Mouse (Mus musculus): Measurements from ENCODE around the gene Adra1d.

Gene Adra1d

DNA sequence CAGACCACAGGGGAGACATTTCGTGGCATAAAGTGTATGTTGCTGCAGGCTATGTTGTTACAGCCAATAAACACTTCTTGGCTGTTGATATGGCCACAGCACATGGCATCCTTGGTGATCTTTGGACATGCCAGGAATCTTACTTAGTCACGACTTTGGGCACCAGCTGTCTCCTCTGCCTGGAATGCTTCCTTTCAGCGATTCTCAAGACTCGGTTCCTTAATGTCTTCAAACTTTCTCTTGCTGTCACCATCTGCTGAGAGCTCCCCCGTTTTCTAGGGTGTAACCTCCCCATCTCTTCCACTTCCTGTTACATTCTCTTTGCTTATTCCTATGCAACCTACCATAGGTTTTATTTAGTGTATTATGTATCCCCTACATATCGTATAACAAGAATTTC lies 22.3 kb downstream of the Adra1d start:
- in situ Hi-C loops (cut with MboI): no loop called here

DNA sequence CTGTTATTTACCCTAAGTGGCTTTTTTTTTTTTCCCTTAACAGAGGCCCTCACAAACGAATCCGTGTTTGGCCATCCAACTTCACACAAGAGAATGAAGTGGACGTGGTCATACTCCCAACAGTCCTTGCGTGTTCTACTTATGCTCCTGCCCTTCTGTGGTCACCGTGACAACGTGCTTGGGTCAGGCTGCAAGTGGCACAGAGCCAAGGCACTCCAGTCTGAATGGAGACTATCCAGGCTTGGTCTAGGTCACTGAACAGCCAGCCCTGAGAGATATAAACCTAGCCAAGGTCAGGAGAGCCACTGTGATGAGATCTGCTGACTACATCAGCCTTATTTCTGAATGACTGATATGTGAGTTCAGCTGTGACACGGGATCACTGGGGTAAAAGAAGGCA lies 23.7 kb downstream of the Adra1d start:
- in situ Hi-C loops (cut with MboI): no loop called here

DNA sequence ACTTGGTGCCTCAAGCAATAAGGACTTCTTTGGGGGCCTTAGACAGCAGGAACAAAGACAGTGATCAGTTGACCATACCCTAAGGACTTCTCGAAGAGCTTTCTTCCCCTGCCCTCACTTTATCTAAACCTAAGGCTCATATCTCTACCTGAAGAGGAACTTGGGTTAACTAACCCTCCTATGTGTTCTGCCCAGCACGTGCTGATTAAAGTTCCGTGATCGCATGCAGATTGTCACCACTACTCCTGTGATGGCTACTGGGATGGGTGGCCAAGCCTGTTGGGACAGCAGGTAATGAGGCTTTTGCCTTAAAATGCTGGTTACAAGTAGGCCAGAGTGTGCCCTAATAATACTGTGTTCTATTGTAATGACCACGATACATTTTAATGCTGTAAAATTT lies 26.9 kb downstream of the Adra1d start:
- in situ Hi-C loops (cut with MboI): no loop called here

DNA sequence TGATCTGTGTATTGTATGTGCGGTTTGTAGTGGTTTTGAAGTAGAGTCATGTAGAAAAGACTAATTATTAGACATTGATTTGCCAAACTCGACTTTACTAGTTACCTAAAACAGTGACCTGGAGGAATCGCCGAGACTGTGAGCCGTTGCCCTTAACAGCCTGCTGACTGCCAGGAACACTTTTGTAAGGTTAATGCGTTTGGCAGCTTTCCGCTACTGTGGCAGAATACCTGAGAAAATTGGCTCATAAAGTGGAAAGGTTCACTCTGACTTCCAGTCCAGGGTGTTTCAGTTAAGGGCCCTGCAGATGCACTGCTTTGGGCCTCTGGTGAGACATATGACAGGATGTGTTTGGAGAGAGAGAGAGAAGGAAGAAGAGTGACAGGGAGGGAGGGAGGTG lies 30.8 kb downstream of the Adra1d start:
- in situ Hi-C loops (cut with MboI): no loop called here

DNA sequence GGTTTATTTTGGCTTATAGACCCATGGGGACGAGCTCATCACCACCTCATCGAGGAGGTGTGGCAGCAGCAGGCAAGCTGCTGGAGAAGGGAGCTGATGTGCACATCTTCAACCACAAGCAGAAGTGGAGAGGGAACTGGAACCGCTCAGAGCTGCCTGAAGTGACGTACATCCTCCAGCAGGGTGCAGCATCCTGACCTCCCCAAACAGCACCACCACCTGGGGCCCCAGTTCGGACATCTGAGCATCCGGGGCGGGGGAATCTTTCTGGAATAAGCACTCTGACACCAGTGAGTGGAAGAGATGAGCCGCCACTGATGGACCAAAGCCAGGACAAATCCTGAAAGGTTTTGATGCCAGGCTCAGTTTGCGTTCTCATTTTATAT lies 31.5 kb downstream of the Adra1d start:
- in situ Hi-C loops (cut with MboI): no loop called here

DNA sequence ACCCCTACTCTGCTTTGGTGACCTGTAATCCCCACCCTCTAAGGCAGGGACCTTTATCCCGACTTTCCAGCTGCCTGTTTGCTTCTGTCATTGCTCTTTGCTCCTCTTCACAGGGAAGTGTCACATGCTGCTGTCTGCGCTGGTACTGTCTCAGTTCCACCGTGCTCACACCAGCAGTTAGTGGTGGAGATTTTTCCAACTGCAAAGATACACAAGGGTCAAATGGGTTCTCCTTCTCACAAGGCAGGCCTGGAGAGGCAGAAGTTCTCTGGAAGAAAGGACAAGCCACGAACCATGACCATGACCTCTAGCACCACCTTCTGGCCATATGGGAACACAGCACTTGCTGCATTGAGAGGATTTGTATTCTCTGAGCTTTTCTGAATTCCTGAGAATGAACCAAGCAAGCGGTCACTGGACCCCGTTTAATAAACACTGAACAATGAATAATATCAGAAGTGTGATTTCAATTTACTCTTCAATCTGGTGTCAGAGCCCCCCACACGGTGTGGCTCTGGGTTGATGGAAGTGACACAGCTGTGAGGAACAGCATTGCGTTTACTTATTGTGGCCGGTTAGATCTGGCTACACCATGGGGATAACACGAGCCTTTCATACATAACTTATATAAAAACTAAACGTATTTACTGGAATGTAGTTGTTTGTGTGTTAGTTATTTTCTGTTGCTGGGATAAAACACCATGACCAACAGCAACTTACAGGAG lies 32.0 kb downstream of the Adra1d start:
- in situ Hi-C loops (cut with MboI): no loop called here

DNA sequence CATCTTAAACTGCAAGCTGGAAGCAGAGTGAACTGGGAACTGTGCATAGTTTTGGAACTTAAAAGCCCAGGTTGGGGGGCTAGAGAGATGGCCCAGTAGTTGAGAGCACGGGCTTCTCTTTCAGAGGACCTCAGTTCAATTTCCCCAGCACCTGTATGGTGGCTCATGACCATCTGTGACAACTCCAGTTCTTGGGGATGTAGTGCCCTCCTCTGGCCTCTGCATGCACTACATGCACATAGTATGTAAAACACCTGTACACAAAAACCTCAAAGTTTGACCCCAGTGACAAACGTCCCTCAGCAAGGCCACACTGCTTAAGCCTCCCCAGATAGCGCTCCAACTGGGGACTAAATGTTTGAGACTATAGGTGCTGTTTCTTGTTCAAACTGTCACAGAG lies 35.0 kb downstream of the Adra1d start:
- in situ Hi-C loops (cut with MboI): no loop called here

DNA sequence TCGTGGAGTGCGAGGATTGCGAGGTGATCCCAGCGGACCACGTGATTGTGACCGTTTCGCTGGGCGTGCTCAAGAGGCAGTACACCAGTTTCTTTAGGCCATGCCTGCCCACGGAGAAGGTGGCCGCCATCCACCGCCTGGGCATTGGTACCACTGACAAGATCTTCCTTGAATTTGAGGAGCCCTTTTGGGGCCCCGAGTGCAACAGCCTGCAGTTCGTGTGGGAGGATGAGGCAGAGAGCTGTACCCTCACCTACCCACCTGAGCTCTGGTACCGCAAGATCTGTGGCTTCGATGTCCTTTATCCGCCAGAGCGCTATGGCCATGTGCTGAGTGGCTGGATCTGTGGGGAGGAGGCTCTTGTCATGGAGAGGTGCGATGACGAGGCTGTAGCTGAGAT lies 41.3 kb downstream of the Adra1d start:
- in situ Hi-C loops (cut with MboI): no loop called here

DNA sequence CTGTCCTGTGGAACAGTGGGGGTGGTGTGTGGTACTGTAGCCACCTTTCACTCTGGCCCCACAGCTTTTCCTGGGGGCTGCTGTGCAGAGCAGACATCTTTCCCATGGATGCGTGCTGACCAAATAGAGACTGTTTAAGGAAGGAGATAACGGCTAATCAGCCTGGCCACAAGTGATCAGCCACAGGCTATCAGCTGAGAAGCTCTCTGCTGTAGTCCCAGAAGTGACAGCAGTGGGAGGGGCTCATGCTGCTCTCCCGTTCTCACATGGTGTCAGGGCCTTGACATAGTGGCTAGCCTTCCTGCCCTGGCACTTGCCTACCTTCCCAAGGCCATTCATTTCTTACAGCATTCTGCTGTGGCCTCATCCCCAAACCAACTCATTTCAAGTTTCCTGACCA lies 43.3 kb downstream of the Adra1d start:
- in situ Hi-C loops (cut with MboI): no loop called here

DNA sequence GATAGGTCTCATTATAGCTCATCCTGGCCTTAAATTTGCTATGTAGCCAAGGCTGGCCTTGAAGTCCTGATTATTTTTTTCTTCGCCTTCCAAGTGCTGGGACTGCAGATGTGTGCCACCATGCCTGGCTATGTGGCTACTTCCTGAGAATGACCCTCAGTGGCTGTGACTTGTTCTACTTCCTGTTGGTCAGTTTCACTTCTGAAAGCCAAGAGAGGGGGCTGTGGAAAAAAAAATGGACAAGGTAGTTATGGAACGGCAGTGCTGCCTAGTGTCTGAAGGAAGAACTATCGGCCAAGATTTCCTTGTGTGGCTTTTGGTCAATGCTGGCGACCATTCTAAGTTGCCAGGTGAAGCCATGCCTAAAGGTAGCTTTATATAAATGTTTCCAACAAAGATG lies 44.5 kb downstream of the Adra1d start:
- in situ Hi-C loops (cut with MboI): no loop called here

DNA sequence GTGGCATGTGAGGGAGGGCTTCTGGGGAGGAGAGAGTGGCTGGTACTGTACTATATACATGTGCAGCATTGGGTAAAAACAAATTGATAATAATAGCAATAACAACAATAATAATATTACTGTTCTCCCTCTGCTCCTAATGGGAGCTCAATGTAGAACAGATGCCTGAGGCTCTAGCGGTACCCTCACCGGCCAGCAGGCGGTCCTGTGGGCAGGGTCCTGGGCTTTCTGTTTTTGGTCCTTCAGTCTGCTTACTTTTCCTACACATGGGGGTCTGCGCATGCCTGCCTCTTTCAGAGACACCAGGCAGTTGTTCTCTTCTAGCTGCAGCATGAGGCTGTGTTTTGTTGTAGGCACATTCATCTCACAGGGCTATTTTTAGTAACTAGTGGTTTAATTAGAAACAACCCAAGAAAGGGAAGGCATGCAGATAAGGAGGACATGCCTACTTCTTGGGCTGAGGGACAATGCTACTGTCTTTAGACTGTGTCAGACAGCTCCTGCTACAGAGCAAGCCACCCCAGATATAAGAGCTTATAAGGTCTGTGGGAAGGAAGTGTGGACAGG lies 47.9 kb downstream of the Adra1d start:
- in situ Hi-C loops (cut with MboI): no loop called here

DNA sequence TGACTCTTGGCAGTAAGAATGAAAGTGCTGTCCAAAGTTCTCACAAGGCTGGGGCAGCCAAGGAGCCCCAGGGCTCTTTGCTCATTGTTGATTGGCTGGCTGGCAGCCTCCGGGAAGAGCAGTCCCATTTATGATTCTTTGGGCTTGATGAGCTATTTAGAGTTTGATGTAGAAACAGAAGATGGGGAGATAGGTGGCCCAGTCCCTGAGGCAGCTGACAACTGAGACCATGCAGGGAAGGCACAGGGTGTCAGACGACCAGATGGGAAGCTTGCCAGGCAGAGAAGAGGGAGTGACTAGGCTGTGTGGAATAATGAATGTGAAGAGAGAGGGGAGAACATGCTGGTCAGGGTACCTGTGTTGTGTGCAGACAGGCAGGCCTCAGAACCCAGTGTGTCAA lies 48.6 kb downstream of the Adra1d start:
- in situ Hi-C loops (cut with MboI): no loop called here

DNA sequence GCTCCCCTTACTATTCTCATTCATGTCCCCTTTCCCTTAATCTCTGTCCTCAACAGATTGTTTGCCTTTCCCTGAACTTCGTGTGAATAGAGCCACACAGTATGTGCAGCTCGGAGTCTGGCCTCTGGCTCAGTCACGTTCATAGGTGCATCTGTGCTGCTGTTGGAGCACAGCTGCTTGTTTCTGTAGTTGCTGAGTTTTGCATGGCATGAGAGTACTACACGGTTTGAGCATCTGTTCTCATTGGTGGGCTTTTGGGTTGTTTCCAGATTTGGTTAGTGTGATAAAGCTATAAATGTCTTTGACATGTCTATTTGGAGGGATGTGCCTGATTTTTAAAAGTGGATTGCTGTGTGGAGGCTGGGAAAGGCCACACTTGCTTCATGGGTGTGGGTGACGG lies 51.6 kb downstream of the Adra1d start:
- in situ Hi-C loops (cut with MboI): no loop called here

DNA sequence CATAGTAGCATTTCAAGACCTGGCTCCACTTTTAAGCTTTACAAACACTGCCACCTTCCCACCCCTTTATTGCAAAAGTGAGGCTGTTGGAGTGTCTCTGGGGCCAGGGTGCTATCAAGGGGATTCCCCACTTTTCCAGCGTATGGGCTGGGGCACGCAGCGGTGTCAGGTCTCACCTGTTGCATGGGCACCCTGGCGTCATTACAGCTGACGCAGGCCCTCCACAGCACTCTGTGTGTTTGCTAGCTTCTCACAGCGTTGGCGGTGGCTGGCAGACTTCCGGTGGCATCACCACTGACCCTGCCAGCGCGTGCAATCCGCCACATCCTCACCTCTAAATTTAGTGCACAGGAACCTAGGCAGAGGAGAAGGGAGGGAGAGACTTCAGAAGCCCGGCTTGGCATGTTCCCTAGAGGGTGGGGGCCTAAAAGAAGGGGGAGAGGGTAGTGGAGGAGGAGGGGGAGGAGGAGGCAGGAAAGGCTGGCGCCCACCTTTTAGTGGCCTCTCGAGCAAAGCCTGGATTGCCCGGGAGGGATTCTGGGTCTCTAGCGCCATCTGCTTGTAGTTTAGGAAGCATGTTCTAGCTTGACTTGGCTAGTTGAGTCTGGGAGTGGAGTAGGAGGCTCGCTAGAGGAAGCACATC lies 52.3 kb downstream of the Adra1d start:
- in situ Hi-C loops (cut with MboI): no loop called here

DNA sequence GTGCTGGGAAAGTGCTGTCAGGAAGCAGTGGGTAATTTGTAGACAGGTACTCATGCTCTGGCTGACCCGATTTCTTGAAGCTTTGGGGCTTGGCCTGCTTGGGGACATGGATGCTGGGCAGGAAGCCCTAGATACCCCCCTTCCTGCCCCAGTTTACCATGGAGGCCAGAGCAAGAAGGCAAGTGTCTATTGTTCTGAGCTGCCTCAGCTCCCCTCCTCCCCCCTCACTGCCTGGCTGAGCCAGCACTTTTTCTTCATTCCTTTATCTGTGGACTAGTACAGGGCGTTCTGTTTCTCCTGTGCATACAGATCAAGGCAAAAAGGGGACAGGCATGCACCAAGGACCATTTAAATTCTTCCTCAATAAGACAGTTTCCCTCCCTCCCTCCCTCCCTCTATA lies 53.6 kb downstream of the Adra1d start:
- in situ Hi-C loops (cut with MboI): no loop called here

DNA sequence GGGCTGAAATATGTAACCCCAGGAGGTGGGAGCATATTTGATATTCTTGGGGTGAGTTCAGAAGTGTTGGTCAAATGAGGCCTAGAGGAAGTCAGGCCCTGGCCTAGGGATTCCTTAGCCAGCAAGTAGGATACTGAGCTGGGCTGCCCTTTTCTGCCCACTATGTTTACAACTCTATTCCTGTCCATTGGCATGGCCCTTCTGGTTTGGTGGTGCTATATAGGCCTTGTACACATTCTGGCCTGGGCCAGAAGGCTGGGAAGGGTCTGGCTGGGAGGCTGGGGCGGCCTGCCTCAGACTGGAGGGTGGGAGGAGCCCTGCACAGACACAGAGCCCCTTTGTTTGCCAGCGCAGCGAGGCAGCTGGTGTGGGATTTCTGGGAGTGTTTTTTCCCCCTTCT lies 55.7 kb downstream of the Adra1d start:
- in situ Hi-C loops (cut with MboI): no loop called here

DNA sequence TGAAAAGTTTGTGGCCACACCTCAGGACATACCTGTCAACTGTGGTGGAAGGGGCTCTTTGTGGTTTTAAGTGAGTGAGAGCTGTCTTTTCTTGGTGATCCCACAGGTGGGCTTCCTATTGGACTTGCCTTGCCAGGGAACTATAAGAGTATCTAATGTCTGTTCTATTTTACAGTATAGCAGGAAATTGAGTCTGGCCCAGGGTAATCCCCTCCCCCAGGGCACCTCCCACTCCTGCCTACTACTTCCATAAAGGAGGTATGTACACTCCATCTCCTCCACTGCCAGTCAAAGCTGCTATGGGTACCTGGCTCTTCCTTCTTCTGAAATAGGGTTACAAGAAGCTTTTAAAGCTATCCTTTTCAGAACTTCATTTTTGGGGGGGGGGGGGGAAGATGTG lies 56.7 kb downstream of the Adra1d start:
- in situ Hi-C loops (cut with MboI): no loop called here

DNA sequence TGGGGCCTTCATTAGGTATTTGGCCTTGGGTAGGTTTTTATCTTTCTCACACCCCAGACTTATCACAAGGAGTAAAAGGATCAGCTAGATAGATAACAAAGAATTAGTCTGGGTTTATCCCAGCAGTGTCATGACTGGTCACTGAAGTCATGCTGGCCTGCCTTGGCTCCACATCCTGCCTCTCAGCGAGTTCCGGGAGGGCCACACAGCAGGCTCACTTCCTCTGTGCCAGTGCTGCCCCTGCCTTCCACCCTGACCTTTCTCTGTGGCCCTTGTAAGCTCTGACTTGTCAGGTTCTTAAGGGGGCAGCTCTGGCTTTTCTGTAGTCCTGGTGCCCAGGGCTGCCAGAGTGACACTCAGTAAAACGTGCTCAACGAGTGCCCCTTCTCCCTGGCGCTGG lies 59.5 kb downstream of the Adra1d start:
- in situ Hi-C loops (cut with MboI): no loop called here

DNA sequence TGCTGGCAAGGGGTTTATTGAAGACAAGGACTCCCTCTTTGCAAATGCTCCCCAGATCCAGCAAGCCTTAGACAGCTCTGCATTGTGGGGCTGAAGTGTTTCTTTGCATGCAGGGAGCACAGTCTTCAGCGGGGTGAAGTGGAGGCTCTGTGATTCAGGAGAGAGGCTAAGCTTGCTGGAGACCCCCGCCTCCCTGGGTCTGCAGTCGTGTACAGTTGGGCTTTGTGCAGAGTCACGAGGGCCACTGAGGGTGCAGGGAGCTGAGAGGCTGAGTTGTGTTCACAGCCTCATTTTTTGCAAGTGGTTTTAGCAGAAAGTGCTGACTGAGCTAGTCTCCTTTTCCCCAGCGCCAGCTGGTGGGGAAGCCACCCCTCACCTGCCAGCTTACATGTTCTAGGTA lies 60.2 kb downstream of the Adra1d start:
- in situ Hi-C loops (cut with MboI): no loop called here

DNA sequence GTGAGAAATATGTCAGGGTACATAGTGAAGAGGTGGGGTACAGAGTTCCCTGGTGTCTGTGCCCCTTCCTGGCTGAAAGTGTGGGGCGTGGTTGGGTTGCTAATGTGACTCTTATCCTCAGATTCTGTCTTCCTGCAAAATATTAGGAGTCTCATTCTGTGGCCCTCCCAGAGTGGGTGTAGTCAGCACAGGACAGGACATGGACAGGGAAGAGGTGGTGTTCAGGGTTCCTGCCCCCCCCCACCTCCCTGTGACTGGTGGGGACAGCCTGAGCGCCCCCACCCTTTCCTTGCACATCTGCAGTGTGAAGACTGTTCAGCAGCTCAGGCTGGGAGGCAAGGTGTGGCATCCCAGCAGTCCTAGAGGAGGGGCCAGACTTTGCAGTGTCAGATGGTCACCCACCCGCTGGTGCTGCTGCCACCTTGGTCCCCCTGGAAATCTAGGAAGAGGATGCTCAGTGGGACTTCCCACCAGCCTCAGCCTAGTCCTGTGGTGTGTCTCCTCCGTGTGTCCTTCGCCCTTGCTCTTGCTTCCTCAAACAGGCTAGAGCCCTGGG lies 62.7 kb downstream of the Adra1d start:
- in situ Hi-C loops (cut with MboI): no loop called here

DNA sequence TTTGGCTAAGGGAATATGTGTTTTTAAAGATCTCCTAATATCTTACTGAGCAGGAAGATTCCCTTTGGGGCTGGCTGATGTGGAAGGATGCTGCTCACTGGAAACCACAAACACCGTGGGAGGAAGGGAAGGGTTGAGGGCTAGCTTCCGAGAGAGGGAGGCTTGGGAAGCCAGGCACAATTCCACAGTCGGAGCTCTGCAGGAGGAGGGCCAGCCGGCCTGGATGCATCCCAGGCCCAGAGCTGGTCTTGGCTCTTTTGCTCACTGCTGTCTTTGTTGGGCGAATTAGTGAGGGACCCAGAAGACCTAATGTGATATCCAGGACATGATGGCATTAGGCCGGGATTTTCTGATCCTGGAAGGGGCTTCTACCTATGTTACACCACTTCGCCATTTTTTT lies 63.9 kb downstream of the Adra1d start:
- in situ Hi-C loops (cut with MboI): no loop called here

DNA sequence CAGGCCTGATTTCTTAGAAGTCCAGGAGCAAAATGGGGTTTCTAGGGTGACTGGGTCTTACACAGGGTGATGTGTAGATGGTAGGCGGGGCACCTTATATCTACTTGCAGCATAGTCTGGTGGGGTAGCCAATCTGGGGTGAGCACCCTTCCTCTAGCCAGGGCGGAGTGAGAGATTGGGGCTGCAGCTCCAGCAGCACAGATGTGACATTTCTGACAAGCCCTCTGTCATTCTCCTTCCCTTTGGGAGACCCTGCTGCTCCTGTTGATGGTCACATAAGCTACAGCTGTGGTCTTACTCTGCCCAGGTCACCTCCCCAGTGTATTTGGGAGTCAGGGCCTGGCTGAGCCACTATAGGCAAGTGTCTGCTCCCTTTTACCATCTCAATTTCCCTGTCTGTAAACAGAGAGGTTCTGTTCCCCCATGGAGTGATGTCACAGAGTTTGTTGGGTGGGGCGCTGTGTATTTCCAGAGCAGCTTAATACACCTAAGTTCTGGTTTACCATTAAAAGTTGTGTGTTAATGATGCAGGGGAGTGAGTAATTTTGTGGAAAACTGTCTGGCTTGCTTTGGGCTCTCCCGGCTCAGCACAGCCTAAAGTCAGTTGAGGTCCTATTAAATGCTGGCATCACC lies 64.7 kb downstream of the Adra1d start:
- in situ Hi-C loops (cut with MboI): no loop called here

Data from mature B cell (primary cell).